Mouse (Mus musculus): Measurements from ENCODE around the gene Dedd2. TPM values are rescaled to one million over a fixed set of nuclear protein-coding genes. Genes with fewer than 3 reads are reported as not detected.

Dedd2 gene
- polyA plus RNA-seq, 1 experiment: not detected

DNA sequence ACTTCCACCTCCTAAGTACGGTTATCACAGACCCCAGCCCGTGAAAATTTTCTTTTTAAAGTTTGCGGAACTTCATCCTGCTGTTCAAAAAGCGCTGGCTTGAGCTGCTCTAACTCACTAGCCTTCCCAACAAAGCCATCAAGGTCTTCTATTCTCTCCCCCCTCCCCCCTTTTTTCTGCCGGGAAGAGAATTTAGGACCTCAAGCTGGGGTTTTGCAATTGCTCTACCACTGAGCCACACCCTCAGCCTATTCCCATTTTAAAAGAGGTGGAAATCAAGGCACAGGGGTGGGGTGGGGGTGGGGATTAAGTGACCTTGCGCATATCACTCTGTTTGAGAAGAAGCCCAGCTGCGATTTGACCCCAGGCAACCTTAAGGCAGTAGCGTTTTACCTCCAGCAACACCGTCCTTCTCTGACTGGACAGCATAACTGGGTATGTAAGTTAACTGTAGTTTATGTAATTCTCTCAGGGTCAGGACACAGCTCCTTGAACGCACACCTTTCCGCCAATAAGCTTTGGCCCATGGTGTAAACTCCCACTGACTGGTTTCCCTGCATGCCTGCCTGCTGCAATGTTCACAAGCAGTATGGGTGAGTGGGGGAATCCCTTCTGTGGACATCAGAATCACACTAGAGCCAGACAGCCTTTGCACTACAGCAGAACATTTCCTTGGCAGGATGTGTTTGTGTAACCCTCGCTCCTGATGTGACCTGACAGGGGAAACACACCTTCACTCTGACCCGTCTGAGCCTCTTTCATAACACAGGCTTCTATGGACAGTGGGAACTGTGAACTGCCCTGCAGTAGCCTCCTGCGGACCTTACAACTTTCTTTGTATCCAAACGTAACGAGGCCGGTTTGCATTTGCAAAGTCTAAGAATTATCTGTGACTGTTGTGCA, 43.8 kb upstream of the Dedd2 start:
- TF ChIP-seq POLR2A (IDR thresholded peaks at IDR 0.05; ENCODE audit: insufficient read depth, low read depth, low read length) (no peak), CTCF (IDR thresholded peaks at IDR 0.05; ENCODE audit: insufficient read depth, low read depth, low read length) (no peak)
- no peak overlapping the region for H3K4me3 ChIP-seq (ENCODE audit: insufficient read depth, low read depth, low read length)
- WGBS: 58% methylated on average over 17 of the region's 17 CpGs

DNA sequence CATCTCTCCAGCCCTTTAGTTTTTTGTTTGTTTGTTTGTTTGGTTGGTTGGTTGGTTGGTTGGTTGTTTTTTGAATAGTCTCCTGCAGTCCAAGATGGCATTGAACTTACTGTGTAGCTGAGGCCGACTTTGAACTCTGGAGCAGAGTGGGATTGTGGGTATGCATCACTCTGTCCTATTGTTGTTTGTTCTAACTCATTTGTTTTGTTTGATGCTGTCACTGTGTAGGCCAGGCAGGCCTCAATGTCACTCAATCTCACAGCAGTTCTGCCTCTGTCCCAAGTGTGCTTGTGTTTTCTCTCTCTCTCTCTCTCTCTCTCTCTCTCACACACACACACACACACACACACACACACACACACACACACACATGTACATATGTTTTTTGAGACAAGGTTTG, 41.5 kb upstream of the Dedd2 start:
- 72% methylated on average over 1 of the region's 1 CpGs for WGBS
- no peak overlapping the region for H3K4me3 ChIP-seq (ENCODE audit: insufficient read depth, low read depth, low read length)
- H3K4me1 ChIP-seq (ENCODE audit: control insufficient read depth, insufficient read depth, low read length): peaks cover under 1% of the 10 kb centered on the region
- TF ChIP-seq CTCF (IDR thresholded peaks at IDR 0.05; ENCODE audit: insufficient read depth, low read depth, low read length): no peak
- no peak for TF ChIP-seq POLR2A (IDR thresholded peaks at IDR 0.05; ENCODE audit: insufficient read depth, low read depth, low read length)
- H3K27ac ChIP-seq (ENCODE audit: insufficient read depth, low read depth, low read length): no peak overlapping the region

More for the DNA sequence above, 43.8 kb upstream of the Dedd2 start:
- Histone ChIP-seq H3K27ac (ENCODE audit: insufficient read depth, low read depth, low read length) (no peak overlapping the region), H3K4me1 (ENCODE audit: control insufficient read depth, insufficient read depth, low read length) (peaks cover 7% of the 10 kb centered on the region)

GRCm38 (mm10) chr7:25251822-25252221, 31.4 kb upstream of the Dedd2 start:
- TF ChIP-seq CTCF (IDR thresholded peaks at IDR 0.05; ENCODE audit: insufficient read depth, low read depth, low read length): no peak
- TF ChIP-seq POLR2A (IDR thresholded peaks at IDR 0.05; ENCODE audit: insufficient read depth, low read depth, low read length): no peak
- Histone ChIP-seq H3K4me3 (ENCODE audit: insufficient read depth, low read depth, low read length) (peak overlapping the region; percentile 46), H3K27ac (ENCODE audit: insufficient read depth, low read depth, low read length) (peak overlapping the region; percentile 98), H3K4me1 (ENCODE audit: control insufficient read depth, insufficient read depth, low read length) (peaks cover 23% of the 10 kb centered on the region)
- 5% methylated on average over 8 of the region's 8 CpGs for WGBS

DNA sequence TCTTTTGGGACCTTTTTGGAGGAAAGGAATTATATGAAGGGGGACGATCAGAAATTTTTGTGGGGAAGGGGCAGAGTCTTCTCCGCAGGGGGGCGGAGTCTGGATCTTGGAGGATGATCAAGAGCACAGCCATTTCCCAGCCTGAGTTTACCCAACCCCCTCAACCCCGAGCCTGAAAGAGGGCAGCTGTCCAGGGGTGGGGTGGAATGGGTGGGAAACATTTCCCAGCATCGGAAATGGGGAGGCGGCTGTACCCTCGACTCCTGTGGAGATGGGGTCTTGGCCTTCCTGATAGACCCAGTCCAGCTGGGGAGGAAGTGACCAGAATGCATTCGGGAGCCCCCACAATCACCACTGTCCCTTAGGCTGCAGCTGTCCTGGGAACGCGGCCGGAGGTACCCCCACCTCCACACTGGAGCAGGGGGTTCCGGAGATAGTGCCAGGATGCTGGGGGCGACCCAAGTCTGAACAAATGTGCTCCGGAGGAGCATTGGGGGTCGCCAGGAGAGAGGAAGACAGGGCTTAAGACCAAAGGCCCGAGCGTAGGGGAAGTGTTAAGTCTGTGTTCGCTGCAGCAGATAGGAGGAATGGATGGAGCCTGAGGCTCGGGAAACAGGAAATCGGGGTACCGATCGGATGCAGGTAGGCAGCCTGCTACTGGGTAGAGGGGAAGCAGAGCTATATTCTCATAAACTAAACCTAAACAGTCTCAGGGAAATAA, 30.8 kb upstream of the Dedd2 start:
- H3K4me1 ChIP-seq (ENCODE audit: control insufficient read depth, insufficient read depth, low read length): peaks cover 29% of the 10 kb centered on the region
- peak overlapping the region; percentile 98 for H3K27ac ChIP-seq (ENCODE audit: insufficient read depth, low read depth, low read length)
- no peak for TF ChIP-seq POLR2A (IDR thresholded peaks at IDR 0.05; ENCODE audit: insufficient read depth, low read depth, low read length)
- TF ChIP-seq CTCF (IDR thresholded peaks at IDR 0.05; ENCODE audit: insufficient read depth, low read depth, low read length): no peak
- WGBS: under 1% methylated on average over 22 of the region's 22 CpGs
- H3K4me3 ChIP-seq (ENCODE audit: insufficient read depth, low read depth, low read length): peak overlapping the region; percentile 46

GRCm38 (mm10) chr7:25250141-25250972, 29.9 kb upstream of the Dedd2 start, which contains the start of gene Erf:
Erf (minus strand) TSS chr7:25250761.
- under 1% methylated on average over 70 of the region's 81 CpGs for WGBS
- Histone ChIP-seq H3K4me3 (ENCODE audit: insufficient read depth, low read depth, low read length) (peak within 1 kb of the TSS; percentile 87), H3K4me1 (ENCODE audit: control insufficient read depth, insufficient read depth, low read length) (peaks cover 38% of the 10 kb centered on the region), H3K27ac (ENCODE audit: insufficient read depth, low read depth, low read length) (peak within 1 kb of the TSS; percentile 98)
- TF ChIP-seq POLR2A (IDR thresholded peaks at IDR 0.05; ENCODE audit: insufficient read depth, low read depth, low read length): peak; percentile 92
- no peak for TF ChIP-seq CTCF (IDR thresholded peaks at IDR 0.05; ENCODE audit: insufficient read depth, low read depth, low read length)

- TF ChIP-seq POLR2A (IDR thresholded peaks at IDR 0.05; ENCODE audit: insufficient read depth, low read depth, low read length) (no peak), CTCF (IDR thresholded peaks at IDR 0.05; ENCODE audit: insufficient read depth, low read depth, low read length) (no peak)
- Histone ChIP-seq H3K27ac (ENCODE audit: insufficient read depth, low read depth, low read length) (peak overlapping the region; percentile 98), H3K4me1 (ENCODE audit: control insufficient read depth, insufficient read depth, low read length) (peaks cover 46% of the 10 kb centered on the region), H3K4me3 (ENCODE audit: insufficient read depth, low read depth, low read length) (peak overlapping the region; percentile 87)
- WGBS: under 1% methylated on average over 60 of the region's 73 CpGs
These were observed 29.1 kb upstream of the Dedd2 start for GRCm38 (mm10) chr7:25249314-25250140.

DNA sequence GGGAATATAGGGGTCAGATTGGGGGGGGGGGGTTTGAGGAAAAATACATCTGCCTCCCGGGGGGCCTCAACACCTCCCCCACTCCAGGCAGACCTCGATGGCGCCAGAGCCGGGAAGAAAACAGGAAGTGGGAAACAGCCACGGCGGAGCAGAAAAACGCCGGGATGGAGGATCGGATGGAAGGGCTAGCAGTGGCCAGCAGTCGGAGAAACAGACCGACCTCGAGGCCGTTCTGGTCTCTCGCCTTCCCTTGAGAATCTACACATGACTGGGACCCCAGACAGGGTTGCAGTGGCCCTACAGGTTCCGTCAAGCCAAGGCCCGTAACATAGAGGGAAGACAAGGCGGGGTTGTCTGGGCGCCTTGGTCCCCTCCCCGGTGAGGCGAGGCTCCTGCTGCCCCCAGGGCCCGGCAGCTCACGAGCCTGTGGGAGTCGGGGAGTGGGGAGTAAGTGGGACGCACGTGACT, 28.5 kb upstream of the Dedd2 start:
- TF ChIP-seq POLR2A (IDR thresholded peaks at IDR 0.05; ENCODE audit: insufficient read depth, low read depth, low read length) (no peak), CTCF (IDR thresholded peaks at IDR 0.05; ENCODE audit: insufficient read depth, low read depth, low read length) (no peak)
- Histone ChIP-seq H3K4me3 (ENCODE audit: insufficient read depth, low read depth, low read length) (peak overlapping the region; percentile 87), H3K4me1 (ENCODE audit: control insufficient read depth, insufficient read depth, low read length) (peaks cover 51% of the 10 kb centered on the region), H3K27ac (ENCODE audit: insufficient read depth, low read depth, low read length) (peak overlapping the region; percentile 98)
- under 1% methylated on average over 25 of the region's 25 CpGs for WGBS

All from olfactory bulb, adult 2 months (tissue).